Mouse (Mus musculus): ENCODE results near the gene Zeb2. TPM values are rescaled to one million over a fixed set of nuclear protein-coding genes. Genes with fewer than 3 reads are reported as not detected.
A peak's percentile ranks its signal among the peaks of the same experiment; 100 is the strongest.

The Zeb2 gene
- total RNA-seq, 2 experiments from 2014 or later = 138 to 189 TPM

DNA sequence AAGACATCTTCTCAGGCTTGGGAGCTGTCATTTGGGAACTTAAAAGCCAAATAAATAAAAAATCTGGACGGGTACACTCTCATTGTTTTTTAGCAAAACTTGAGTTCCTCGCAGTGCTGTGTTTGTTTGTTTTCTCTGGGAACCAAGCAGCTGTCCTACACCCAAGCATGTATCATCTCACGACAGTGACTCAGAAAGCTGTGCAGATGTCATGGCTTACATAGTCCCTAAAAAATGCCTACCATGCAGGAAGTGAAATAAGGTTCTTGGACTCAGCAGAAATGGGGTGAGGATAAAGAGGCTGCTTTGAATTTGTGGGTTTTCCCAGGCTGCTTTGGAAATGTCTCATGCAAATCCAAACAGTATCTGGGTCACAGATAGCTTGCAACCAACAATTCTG is 161.0 kb downstream of the Zeb2 start:
- ATAC-seq (replicated peaks; ENCODE audit: poor library complexity) = no peak

DNA sequence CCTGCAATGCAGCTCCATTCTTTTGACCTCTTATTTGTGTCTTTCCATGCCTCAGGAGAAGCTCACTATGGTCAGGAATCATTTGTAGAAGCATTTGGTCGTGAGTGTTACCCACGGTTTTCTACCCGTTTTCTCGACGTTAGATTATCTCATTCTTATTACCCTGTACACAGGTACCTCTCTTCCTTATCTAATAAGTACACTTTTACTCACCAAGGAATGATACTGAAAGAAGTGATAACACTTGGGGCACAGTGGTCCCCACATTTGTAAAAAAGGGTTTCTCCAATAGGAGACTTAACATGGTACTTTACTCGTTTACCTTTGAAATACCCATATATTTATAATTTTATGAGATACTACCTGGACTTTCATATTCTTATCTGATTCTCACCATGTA is 161.7 kb downstream of the Zeb2 start:
- no peak for ATAC-seq (replicated peaks; ENCODE audit: poor library complexity)

DNA sequence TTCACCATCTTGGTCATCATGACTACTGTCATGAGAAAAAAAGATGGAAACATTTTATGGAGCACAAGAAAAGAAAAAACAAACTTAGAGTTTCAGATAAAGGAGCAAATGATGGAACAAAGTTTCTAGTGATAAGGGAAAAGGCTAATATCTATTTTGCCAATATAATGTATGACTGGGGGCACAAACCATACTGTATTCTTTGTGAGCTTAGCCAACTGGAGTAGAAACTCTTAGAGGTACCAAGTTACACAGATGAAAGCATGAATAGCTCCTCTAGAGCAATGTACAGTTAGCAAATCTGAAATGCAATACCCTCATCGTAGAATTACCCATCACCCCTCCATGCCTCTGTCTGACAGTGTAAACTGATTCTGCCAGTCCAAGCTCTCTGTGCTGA is 163.0 kb downstream of the Zeb2 start:
- ATAC-seq (replicated peaks; ENCODE audit: poor library complexity) = no peak

DNA sequence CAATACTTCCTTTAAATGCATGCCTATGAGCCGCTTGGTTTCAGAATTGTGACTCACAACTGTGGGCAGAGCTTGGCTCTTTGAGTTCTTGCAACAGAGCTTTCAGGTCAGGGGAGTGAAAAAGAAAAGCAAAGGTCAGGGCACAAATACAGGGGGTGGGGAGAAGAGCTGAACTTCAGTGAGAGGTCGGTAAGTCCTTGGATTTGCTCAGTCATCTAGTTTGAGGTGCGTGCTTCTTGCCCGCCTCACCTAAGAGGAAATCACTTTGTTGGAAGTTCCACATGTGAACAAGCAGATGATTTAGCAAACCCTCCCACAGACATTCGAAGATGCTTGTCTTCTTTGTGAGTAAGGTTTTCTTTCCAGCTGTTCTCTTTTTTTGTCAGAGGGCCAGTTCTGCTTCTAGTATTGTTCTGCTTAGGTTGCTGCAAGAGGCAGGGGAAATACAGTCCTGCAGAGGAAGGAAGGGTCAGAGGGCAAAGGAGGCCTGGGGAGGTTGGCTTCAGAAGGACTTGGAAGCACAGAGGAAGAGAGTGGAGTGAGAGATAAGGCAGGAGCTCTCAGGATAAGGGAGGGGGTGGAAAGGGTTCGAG is 164.3 kb downstream of the Zeb2 start:
- ATAC-seq (replicated peaks; ENCODE audit: poor library complexity) = peak; percentile 60

DNA sequence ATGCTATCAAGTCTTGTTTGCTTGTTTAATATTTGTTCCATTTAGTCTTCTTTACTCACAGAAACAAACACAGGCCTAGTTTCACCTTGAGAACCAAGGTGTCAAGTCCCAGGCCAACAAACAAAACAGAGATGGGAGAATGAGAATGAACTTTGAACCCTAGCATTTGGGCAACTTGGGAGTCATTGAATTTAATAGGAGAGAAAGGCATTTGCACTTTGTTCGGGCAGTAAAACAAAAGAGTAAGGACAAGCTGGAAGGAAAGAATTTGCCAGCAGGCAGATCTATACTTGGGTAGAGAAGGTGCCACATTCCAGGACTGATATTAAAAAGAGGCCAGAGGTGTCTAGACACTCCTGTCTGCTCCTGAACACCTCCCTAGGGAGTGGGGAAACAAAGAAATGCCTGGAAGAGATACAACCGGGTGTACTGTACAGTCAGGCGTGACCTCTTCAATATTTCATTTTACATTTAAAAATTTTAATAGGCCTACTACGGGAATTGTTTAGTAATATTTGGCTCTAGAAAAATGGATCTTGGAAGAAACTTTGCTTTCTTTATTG is 165.5 kb downstream of the Zeb2 start:
- ATAC-seq (replicated peaks; ENCODE audit: poor library complexity) = no peak

DNA sequence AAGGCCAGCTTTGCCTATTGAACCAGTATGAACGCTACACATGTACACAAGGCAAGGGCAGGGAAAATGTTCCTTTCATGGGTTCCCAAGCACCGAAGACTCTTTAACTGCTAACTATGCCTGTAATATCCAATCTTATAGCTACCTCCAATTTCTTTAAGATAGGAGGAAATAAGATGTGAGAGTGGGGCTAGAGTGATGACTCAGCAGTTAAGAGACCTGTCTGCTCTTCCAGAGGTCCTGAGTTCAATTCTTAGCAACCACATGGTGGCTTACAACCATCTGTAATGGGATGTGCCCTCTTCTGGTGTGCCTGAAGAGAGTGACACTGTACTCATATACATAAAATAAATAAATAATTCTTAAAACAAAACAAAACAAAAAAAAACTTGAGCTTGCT is 172.5 kb downstream of the Zeb2 start:
- no peak for ATAC-seq (replicated peaks; ENCODE audit: poor library complexity)

Other genes with a start within 250 kb of the Zeb2 start
- 15.5 and 18.6 TPM in 2 replicates for gene Gtdc1, start 189.7 kb downstream of the Zeb2 start, total RNA-seq (2015)
- gene Gtdc1, start 189.7 kb downstream of the Zeb2 start, total RNA-seq (2017) = 16.9 and 22.2 TPM in 2 replicates

Measured in megakaryocyte progenitor cell, adult 5-6 weeks (primary cell).